Mouse (Mus musculus): ENCODE measurements at regions not wholly inside any gene's neighbourhood (a gene's known extent, or its start where the extent isn't known, plus 50 kb on each side); places are given as distances from the start of the nearest gene placed in this dataset.

GRCm38 (mm10) chr13:115673729-115674128 is 572.0 kb upstream of the Itga1 start:
- DNase-seq (ENCODE audit: low read depth, low spot score), result no peak

GRCm38 (mm10) chr13:115671685-115672084 is 569.9 kb upstream of the Itga1 start:
- DNase-seq (ENCODE audit: low read depth, low spot score), result no peak

DNA sequence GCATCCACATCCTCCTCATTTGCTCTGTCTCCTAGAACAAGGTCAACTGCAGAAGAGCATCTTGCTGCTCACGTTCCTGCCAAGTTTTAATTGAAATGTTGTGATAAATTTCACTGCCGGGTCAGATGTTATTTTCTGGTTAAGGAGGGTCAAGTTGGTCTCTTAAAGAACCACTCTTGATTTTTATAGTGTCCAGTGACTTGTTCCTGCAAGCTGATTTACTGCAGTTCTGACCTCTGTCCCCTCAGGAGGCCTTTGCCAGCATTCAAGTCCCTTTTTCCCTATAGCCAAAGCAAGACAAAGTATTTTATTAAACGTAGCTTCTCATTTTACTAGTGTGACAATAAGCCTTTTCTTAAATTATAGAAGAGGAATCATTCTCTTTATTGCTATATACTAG is 567.8 kb upstream of the Itga1 start:
- DNase-seq (ENCODE audit: low read depth, low spot score), result no peak

GRCm38 (mm10) chr13:115655134-115655533 is 553.4 kb upstream of the Itga1 start:
- DNase-seq (ENCODE audit: low read depth, low spot score), result no peak

- no peak for DNase-seq (ENCODE audit: low read depth, low spot score)
These were observed 551.2 kb upstream of the Itga1 start for GRCm38 (mm10) chr13:115652935-115653334.

- DNase-seq (ENCODE audit: low read depth, low spot score), result no peak
These were observed 550.6 kb upstream of the Itga1 start for GRCm38 (mm10) chr13:115652352-115652751.

GRCm38 (mm10) chr13:115631410-115632105 is 529.8 kb upstream of the Itga1 start:
- DNase-seq (ENCODE audit: low read depth, low spot score), result no peak

DNA sequence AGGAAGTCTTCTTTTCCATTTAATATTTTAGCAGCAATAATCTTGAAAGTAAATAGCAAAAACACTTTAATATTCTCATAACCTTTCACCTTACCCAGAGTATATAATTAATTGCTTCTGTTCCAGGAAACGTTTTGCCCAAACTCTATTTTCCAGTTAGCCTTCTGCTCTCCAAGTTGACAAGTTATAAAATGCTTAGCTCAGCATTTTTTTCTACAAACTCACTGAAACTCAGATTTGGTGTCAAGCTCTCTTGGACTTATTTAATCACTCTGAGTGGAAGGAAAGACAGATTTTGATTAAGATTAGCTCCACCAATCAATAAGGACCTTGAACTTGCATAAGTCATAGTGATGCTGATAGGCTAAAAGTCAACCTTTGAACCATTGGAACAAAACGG is 528.8 kb upstream of the Itga1 start:
- DNase-seq (ENCODE audit: low read depth, low spot score), result no peak

DNA sequence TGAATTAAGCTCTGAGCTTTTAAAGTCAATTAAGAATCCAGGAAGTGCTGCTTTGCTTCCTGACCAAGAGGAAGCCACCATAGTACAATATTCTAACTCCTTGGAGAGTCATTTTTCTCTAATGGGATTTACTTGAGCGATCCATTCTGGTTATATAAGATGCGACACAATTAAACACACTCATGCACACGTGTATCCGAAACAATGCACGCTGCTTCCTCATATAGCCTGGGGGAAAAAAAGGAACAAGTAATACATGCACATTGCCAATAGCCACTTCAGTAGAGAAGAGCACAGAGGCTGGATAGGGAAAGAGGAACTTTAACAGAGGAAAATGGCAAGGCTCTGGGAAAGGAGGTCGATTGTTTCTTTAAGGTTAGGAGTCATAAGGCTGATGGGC is 511.4 kb upstream of the Itga1 start:
- DNase-seq (ENCODE audit: low read depth, low spot score), result no peak

DNA sequence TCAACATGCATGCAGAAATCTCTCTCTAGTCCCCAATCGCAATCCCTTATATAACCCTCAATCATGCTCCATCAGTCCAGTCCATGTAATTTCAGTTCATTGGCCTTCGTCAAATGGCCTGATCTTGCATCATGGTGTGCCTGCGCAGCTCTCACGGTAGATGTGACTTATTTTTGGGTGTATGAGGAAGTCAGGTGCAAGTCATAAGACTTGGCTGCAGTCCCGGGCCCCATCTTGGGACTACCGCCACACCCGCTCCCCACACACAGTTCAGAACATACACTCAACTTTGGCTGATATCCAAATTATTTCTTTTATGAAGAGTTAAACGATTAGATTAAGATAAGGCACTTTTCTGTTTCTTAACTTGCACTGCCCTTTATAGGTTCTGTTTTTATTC is 504.7 kb upstream of the Itga1 start:
- DNase-seq (ENCODE audit: low read depth, low spot score), result no peak

DNA sequence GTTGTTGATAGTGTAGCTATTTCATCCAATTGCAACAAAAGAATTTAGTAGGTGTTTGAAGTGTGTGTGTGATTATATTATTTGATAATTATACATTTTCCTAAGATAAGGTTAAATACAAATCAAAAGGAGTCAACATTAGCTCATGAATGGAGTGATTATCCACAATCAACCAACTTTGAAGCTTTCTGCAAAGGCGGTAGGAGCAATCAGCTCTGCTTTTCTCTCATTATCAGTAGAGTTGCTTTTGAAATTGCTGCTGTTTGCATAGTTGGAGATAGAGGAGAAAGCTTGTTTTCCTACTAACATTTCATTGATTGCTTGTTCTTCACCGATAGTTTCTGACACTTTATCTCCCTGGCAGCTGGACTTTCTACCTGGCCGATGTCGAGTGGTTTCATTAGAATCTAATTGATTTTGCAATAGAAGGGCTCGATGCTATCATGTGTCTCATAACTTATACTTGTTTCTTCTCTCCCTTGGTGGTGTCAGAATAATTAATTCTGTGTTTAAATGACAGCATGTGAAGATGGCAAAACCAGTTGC is 493.4 kb upstream of the Itga1 start:
- DNase-seq (ENCODE audit: low read depth, low spot score), result no peak

DNA sequence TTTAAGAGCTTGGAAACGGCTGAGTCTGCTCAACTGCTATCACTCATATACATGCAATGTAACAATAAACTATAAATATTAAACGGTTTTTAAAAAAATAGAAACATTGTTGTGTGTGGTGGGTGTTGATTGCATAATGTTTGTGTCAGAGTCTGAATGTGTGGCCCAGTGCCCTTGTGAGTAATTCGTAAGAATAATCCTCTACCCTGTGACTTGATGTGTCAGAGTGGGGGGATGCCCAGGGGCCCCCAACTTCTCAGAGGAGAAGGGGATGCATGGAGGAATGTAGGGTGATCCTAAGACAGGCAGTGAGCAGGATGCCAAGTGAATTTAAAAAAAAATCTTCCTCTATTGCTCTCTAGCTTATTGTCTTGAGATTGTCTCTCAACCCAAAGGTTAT is 474.2 kb upstream of the Itga1 start:
- no peak for DNase-seq (ENCODE audit: low read depth, low spot score)

- no peak for DNase-seq (ENCODE audit: low read depth, low spot score)
These were observed 473.5 kb upstream of the Itga1 start for GRCm38 (mm10) chr13:115575052-115575891.

GRCm38 (mm10) chr13:115541167-115541566 is 439.4 kb upstream of the Itga1 start:
- DNase-seq (ENCODE audit: low read depth, low spot score), result no peak

DNA sequence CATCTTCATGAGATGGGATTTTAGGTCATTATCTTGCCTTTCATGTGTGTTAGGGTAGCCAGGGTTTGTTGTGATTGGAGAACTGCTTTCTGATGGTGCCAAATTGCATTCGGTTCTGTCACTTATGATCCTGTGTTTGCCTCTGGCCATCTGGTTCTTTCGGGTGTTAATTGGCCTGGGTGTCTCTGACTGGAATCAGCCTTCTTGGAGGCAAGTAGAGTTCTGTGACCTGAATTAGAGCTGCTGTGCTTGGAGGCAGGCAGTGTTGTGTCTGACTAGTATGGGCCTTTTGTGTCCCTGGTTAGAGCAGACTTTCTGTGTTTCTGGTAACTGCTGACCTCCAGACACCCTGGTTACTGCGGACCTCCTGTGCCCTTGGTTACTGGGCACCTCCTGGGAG is 434.1 kb upstream of the Itga1 start:
- no peak for DNase-seq (ENCODE audit: low read depth, low spot score)

DNA sequence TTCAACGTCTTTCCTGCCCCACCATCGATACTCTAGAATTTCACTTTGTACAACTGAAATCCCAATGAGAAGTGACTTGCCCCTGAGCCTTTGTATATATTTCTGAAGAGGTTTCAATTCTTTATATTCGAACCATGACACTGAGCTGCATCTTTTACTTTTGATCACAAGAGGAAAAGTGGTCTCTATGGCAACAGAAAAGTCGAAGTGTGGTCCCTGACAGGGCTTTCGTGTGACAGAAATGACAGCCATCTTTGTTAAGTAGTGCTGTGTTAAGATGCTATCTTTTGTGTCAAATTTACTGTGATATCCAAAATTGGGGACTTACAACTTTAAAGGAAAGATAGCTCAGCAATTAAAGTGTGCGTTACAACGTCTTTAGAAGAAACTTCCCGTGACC is 412.1 kb upstream of the Itga1 start:
- DNase-seq (ENCODE audit: low read depth, low spot score), result no peak

DNA sequence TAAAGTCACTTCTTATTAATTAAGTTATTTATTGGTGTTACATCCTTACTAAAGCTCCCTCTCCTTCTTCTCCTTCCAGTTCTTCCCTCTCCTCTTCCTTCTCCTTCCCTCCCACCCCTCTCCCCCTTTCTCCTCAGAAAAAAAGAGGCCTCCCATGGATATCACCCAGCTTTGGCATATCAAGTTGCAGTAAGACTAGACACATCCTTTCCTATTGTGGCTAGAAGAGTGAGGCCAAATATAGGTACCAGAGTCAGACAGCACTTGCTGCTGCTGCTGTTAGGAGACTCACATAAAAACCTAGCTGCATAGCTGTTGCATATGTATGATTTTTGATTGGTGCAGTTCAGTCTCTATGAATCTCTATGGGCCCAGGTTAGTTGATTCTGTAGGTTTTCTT is 410.4 kb upstream of the Itga1 start:
- no peak for DNase-seq (ENCODE audit: low read depth, low spot score)

- DNase-seq (ENCODE audit: low read depth, low spot score), result no peak
These were observed 406.9 kb upstream of the Itga1 start for GRCm38 (mm10) chr13:115508646-115509045.

DNA sequence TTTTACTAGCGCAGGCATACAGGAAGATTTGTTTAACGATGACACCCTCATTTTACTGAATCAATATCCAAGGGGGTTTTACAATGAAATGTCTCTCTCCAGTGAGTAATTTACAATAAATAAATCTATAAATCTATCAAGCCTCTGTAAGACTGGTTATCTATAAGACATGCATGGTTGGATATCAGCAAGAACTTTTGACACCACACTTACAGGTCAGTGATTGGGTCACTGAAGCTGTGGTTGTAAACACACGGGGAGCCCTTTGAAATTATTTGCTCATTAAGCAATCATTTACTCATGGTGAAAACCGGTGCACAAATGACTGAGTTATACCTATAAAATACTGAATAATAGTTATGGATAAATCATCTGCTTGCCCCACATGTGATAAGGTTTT is 392.6 kb upstream of the Itga1 start:
- no peak for DNase-seq (ENCODE audit: low read depth, low spot score)

- no peak for DNase-seq (ENCODE audit: low read depth, low spot score)
These were observed 374.1 kb upstream of the Itga1 start for GRCm38 (mm10) chr13:115475861-115476260.

GRCm38 (mm10) chr13:115465689-115466088 is 363.9 kb upstream of the Itga1 start:
- no peak for DNase-seq (ENCODE audit: low read depth, low spot score)

DNA sequence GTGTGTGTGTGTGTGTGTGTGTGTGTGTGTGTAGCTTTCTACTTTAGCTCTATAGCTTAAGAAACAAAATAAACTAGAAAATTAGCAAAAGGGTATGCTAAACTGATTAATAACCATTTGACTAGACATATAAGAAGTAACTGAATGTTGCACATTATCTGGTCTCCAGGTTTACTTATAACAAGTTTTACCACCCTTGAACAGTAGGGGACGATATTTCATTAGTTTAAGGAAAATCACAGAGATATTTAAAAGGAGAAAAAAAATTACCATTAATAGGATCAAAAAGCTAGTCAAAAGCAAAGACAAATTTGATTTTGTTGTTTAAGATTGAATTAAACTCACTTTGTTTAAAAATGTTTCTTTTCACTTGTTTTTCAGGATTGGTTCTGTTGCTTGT is 349.5 kb upstream of the Itga1 start:
- no peak for DNase-seq (ENCODE audit: low read depth, low spot score)
